Mouse (Mus musculus) erythroblast, embryonic 14.5 days (primary cell): Measurements from ENCODE around the gene Kcnj1.

Experiments
- GATA1 ChIP-seq: IDR thresholded peaks from 2 replicates; pipeline ENCODE4 v1.6.1; 2012; ENCODE audit warnings: low read length, inconsistent platforms, mixed read lengths
- TAL1 ChIP-seq: IDR thresholded peaks from 3 replicates; pipeline ENCODE4 v1.6.1; 2012; ENCODE audit warnings: low read length, inconsistent platforms, mixed read lengths

- TF ChIP-seq GATA1 (no peak), TAL1 (no peak)
Observed at GRCm38 (mm10) chr9:32360770-32361169, 11.5 kb upstream of the Kcnj1 start.
